35 mouse cellular contexts compared by ENCODE assay signal in genomic region chr2:23194366-23194765, GRCm38 (mm10). TPM values are rescaled to one million over a fixed set of nuclear protein-coding genes. Genes with fewer than 3 reads are reported as not detected.
DNase-seq lines count a peak whose midpoint lies in the region; ATAC-seq and TF ChIP-seq lines count a peak whose summit lies in the region.
"Had no signal": no experiment of that assay in that cellular context is flagged by ENCODE, and none has a peak within 500 bp of the region (broad histone marks: within the 10 kb centered on the region; RNA-seq: fewer than 3 reads in every experiment).

No protein-coding gene starts in this region.

- no peak for TF ChIP-seq POLR2A in brain, embryonic 14.5 days (IDR thresholded peaks at IDR 0.05; ENCODE audit: borderline replicate concordance, extremely low read depth, insufficient read depth, insufficient read length, poor library complexity, severe bottlenecking)

- no peak for ATAC-seq in CD4-positive, CD25-positive, alpha-beta regulatory T cell, adult 4 months
- ATAC-seq: activated CD4-positive, CD25-positive, alpha-beta regulatory T cell, adult 4 months; forebrain, embryonic 15.5 days had no signal

- H3K4me3 ChIP-seq in layer of hippocampus, adult 2 months, result no peak overlapping the region
- H3K4me3 ChIP-seq: embryonic facial prominence, embryonic 10.5 days; embryonic facial prominence, embryonic 13.5 days; erythroblast, embryonic 14.5 days; forebrain, embryonic 12.5 days; forebrain, embryonic 15.5 days; heart, adult 2 months; heart, embryonic 10.5 days; hindbrain, embryonic 12.5 days; hindbrain, embryonic 15.5 days had no signal

- peak; percentile 45 for DNase-seq in brain, adult 2 months (ENCODE audit: low read depth, low spot score)
- DNase-seq in brain, embryonic 14.5 days (ENCODE audit: low read depth), result peak; percentile 6
- peak; percentile 65 to 66 for DNase-seq in layer of hippocampus, adult 2 months (ENCODE audit: low spot score in 2 of 2)
- DNase-seq in layer of hippocampus, adult 9-11 months, result peak; percentile 35
- no peak for DNase-seq in embryo, embryonic 10 days (ENCODE audit: low spot score)
- no peak for DNase-seq in lung, postnatal 4 days
- no peak for DNase-seq in right cerebral cortex, postnatal 4 days
- DNase-seq: adrenal gland, postnatal 10 days; adrenal gland, postnatal 36 days; cerebellum, adult 11-12 months; cerebellum, adult 8-10 months; cerebellum, postnatal 14 days; embryo, embryonic 11 days; gastrocnemius, postnatal 10 days; gastrocnemius, postnatal 36 days; heart, adult 2 months had no signal

- peak overlapping the region; percentile 8; the same call in 1 of the 2 replicates for H3K27ac ChIP-seq in layer of hippocampus, adult 2 months
- H3K27ac ChIP-seq: embryonic facial prominence, embryonic 10.5 days; embryonic facial prominence, embryonic 13.5 days; forebrain, embryonic 12.5 days; forebrain, embryonic 15.5 days; heart, adult 2 months; heart, embryonic 10.5 days; hindbrain, embryonic 12.5 days; hindbrain, embryonic 15.5 days had no signal

- no peak for TF ChIP-seq CTCF in brain, embryonic 14.5 days (IDR thresholded peaks at IDR 0.05; ENCODE audit: borderline replicate concordance, extremely low read depth, insufficient read depth, insufficient read length)
- TF ChIP-seq CTCF in layer of hippocampus, adult 2 months (conservative IDR thresholded peaks at IDR 0.05), result no peak

RNA-seq across cellular contexts. Expression of gene 4931423N10Rik, which starts 12.9 kb away (rescaled TPM):
- 0.04 and 0.11 TPM in 2 replicates for polyA plus RNA-seq in brain, embryonic 14.5 days (2012; rRNA removed)
- total RNA-seq in layer of hippocampus, adult 2 months (2021), result under 1 TPM; 0.20 to 0.38 TPM
- not detected for polyA plus RNA-seq in CD4-positive, CD25-positive, alpha-beta regulatory T cell, adult 4 months (2017; shearing (Covaris generic))
- total RNA-seq: adrenal gland, postnatal 10 days; common myeloid progenitor, adult 5-6 weeks; ES-E14; gastrocnemius, adult 18-20 months; gastrocnemius, postnatal 36 days; granulocyte monocyte progenitor cell, adult 5-6 weeks; heart, adult 2 months; heart, postnatal 25 days; hematopoietic stem cell, adult 5-6 weeks had no signal
- polyA plus RNA-seq: C2C12; embryonic facial prominence, embryonic 10.5 days; embryonic facial prominence, embryonic 13.5 days; erythroblast, embryonic 14.5 days; forebrain, embryonic 12.5 days; heart, adult 2 months; heart, embryonic 10.5 days; heart, embryonic 14.5 days; heart, postnatal 0 days; hindbrain, embryonic 12.5 days had no signal

RNA-seq across cellular contexts. Expression of gene Yme1l1, which starts 38.2 kb away (rescaled TPM):
- polyA plus RNA-seq in brain, embryonic 14.5 days (2012; rRNA removed), result 35.7 and 39.7 TPM in 2 replicates
- 10 to 100 TPM; 93.3 to 97.6 TPM for total RNA-seq in layer of hippocampus, adult 2 months (2021)
- polyA plus RNA-seq in CD4-positive, CD25-positive, alpha-beta regulatory T cell, adult 4 months (2017; shearing (Covaris generic)), result 100 to 1,000 TPM; 139 to 141 TPM

RNA-seq across cellular contexts. Expression of gene Mastl, which starts 38.5 kb away (rescaled TPM):
- 2.3 and 2.6 TPM in 2 replicates for polyA plus RNA-seq in brain, embryonic 14.5 days (2012; rRNA removed)
- under 1 TPM; 0.59 to 0.66 TPM for total RNA-seq in layer of hippocampus, adult 2 months (2021)
- 1 to 10 TPM; 1.5 to 2.8 TPM for polyA plus RNA-seq in CD4-positive, CD25-positive, alpha-beta regulatory T cell, adult 4 months (2017; shearing (Covaris generic))

Comparison
In these comparisons a context has a peak if more than half of its experiments do, and no peak if none do; other contexts are left out.
1. DNase-seq: peak in brain, adult 2 months (single experiment), brain, embryonic 14.5 days (single experiment), layer of hippocampus, adult 2 months (2 of 2) and layer of hippocampus, adult 9-11 months (single experiment); none in embryo, embryonic 10 days (single experiment), lung, postnatal 4 days (0 of 2) and right cerebral cortex, postnatal 4 days (single experiment).